7 mouse cellular contexts compared by ENCODE assay signal in genomic region chr6:85069023-85069985, GRCm38 (mm10). TPM values are rescaled to one million over a fixed set of nuclear protein-coding genes. Genes with fewer than 3 reads are reported as not detected.
DNase-seq lines count a peak whose midpoint lies in the region; ATAC-seq lines count a peak whose summit lies in the region.

Exoc6b (minus strand) TSS chr6:85069513.

- DNase-seq in adrenal gland, adult 8-10 months, result peak; percentile 76
- DNase-seq in embryo, embryonic 9.5 days (ENCODE audit: extremely low spot score), result peak; percentile 83
- peak; percentile 30 for DNase-seq in gonadal fat pad, adult 2 months (ENCODE audit: low read depth)
- peak; percentile 82 for DNase-seq in kidney, adult 11 months
- DNase-seq in limb, embryonic 10.5 days (ENCODE audit: low spot score), result peak; percentile 89
- peak; percentile 68 for DNase-seq in spleen, adult 12 weeks (ENCODE audit: low spot score)

- H3K9me3 ChIP-seq in limb, embryonic 10.5 days (replicated peaks), result no peaks in the 10 kb centered on the region
- H3K9me3 ChIP-seq in midbrain, embryonic 13.5 days, result no peaks in the 10 kb centered on the region

- peak; percentile 95 for ATAC-seq in midbrain, embryonic 13.5 days

- no peaks in the 10 kb centered on the region for H3K36me3 ChIP-seq in limb, embryonic 10.5 days
- H3K36me3 ChIP-seq in midbrain, embryonic 13.5 days, result no peaks in the 10 kb centered on the region

- WGBS in limb, embryonic 10.5 days, result under 1% methylated on average over 63 of the region's 63 CpGs
- WGBS in midbrain, embryonic 13.5 days, result 1% methylated on average over 63 of the region's 63 CpGs

- H3K27ac ChIP-seq in limb, embryonic 10.5 days, result peak within 1 kb of the TSS; percentile 89
- H3K27ac ChIP-seq in midbrain, embryonic 13.5 days, result peak within 1 kb of the TSS; percentile 90

- H3K4me3 ChIP-seq in limb, embryonic 10.5 days, result peak within 1 kb of the TSS; percentile 99
- peak within 1 kb of the TSS; percentile 94 for H3K4me3 ChIP-seq in midbrain, embryonic 13.5 days (replicated peaks)

- peak within 1 kb of the TSS; percentile 72 for H3K4me2 ChIP-seq in midbrain, embryonic 13.5 days (replicated peaks)

- no peaks in the 10 kb centered on the region for H3K27me3 ChIP-seq in limb, embryonic 10.5 days (ENCODE audit: low read depth, poor library complexity, severe bottlenecking)
- H3K27me3 ChIP-seq in midbrain, embryonic 13.5 days, result peaks cover 6% of the 10 kb centered on the region; the same call in 1 of the 2 replicates

- peak within 1 kb of the TSS; percentile 93 for H3K9ac ChIP-seq in midbrain, embryonic 13.5 days (replicated peaks)

- H3K4me1 ChIP-seq in limb, embryonic 10.5 days, result peaks cover 11% of the 10 kb centered on the region
- H3K4me1 ChIP-seq in midbrain, embryonic 13.5 days (replicated peaks), result peaks cover 27% of the 10 kb centered on the region

RNA-seq across cellular contexts. Expression of gene Exoc6b, which starts in this region (rescaled TPM):
- 10 to 100 TPM; 41.4 to 73.0 (median 56.2) TPM for total RNA-seq in adrenal gland, adult 8-10 months (2022)
- polyA plus RNA-seq in gonadal fat pad, adult 2 months (2012; rRNA removed), result 8.4 and 9.2 TPM in 2 replicates
- 18.4 and 24.6 TPM in 2 replicates for polyA plus RNA-seq in limb, embryonic 10.5 days (2016; fragmentation: Nextera tagmentation; extraction: Ambion mirVana)
- 46.8 and 52.2 TPM in 2 replicates for polyA plus RNA-seq in midbrain, embryonic 13.5 days (2015; fragmentation: Nextera tagmentation; extraction: Ambion mirVana)

Comparison
In these comparisons a context has a peak if more than half of its experiments do, and no peak if none do; other contexts are left out.
1. Peak in every context shown above with its lines: DNase-seq, ATAC-seq, H3K4me3 ChIP-seq and H3K27ac ChIP-seq.
2. DNase-seq: peak in every context shown above with its lines; median percentile 89 in limb, embryonic 10.5 days; 83 in embryo, embryonic 9.5 days; 82 in kidney, adult 11 months; 76 in adrenal gland, adult 8-10 months; 68 in spleen, adult 12 weeks; 30 in gonadal fat pad, adult 2 months.